Mouse (Mus musculus) spleen, adult 2 months (tissue): ENCODE measurements around the gene Smarcc2.

Experiments
- CTCF ChIP-seq: fragments of 200-500 bp; IDR thresholded peaks from 2 replicates; pipeline ENCODE4 v1.5.1; 2011; ENCODE audit warnings: mild to moderate bottlenecking, inconsistent platforms; ENCODE audit not compliant: insufficient read depth, insufficient read length, insufficient replicate concordance; ENCODE audit errors: extremely low read depth
- POLR2A ChIP-seq: fragments of 200-500 bp; IDR thresholded peaks from 2 replicates; pipeline ENCODE4 v1.6.1; 2011; ENCODE audit warnings: low read depth, low read length, inconsistent platforms

DNA sequence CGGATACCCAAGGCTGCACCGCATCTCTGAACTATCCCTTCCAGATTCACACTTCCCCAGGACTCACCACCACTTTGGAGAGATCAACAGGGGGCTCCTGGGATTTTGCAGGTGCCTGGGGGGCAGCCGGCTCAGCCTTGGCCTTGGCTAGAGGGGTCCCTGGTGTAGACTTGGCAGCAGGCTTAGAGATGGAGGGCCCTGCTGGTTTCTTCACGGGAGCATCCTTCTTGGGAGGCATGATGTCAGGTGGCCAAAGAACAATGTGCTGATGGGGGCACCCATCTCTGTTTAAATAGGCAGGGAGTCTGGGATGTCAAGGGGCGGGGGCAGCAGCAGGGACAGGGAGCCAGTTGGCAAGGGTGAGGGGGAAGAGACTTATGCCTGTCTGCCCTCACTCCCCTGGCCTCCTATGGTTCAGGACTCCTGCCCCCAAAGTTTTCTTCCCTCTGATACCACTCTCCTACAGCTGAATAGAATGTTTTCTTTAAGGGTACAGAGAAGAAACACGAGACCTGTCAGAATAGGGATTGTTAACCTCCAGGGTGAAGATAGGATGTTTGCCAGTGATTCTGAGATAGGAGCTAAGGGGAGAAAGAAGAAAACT lies 38.2 kb downstream of the Smarcc2 start:
- no peak for TF ChIP-seq CTCF
- TF ChIP-seq POLR2A = no peak
